Mouse (Mus musculus): ENCODE data around the gene Mrpl40. TPM values are rescaled to one million over a fixed set of nuclear protein-coding genes. Genes with fewer than 3 reads are reported as not detected.

The Mrpl40 gene
- polyA plus RNA-seq, 1 experiment = 13.9 TPM

GRCm38 (mm10) chr16:18846301-18846820 is 30.3 kb downstream of the Mrpl40 start:
- Histone ChIP-seq H3K27me3 (ENCODE audit: control insufficient read depth, insufficient read depth, low read length) (no peaks in the 10 kb centered on the region), H3K27ac (ENCODE audit: control insufficient read depth, insufficient read depth, low read depth, low read length) (no peak overlapping the region), H3K36me3 (ENCODE audit: control insufficient read depth, insufficient read depth, low read length) (no peaks in the 10 kb centered on the region), H3K4me1 (ENCODE audit: control insufficient read depth, insufficient read depth, low read length) (no peaks in the 10 kb centered on the region), H3K4me3 (ENCODE audit: control insufficient read depth, low read depth, low read length) (no peak overlapping the region)
- no peak for TF ChIP-seq CTCF (IDR thresholded peaks at IDR 0.05; ENCODE audit: control insufficient read depth, insufficient read depth, insufficient replicate concordance, low read depth, low read length)
- no peak for TF ChIP-seq POLR2A (IDR thresholded peaks at IDR 0.05; ENCODE audit: control insufficient read depth, low read depth, low read length)

- no peak overlapping the region for H3K4me3 ChIP-seq (ENCODE audit: control insufficient read depth, low read depth, low read length)
- no peaks in the 10 kb centered on the region for H3K27me3 ChIP-seq (ENCODE audit: control insufficient read depth, insufficient read depth, low read length)
- TF ChIP-seq CTCF (IDR thresholded peaks at IDR 0.05; ENCODE audit: control insufficient read depth, insufficient read depth, insufficient replicate concordance, low read depth, low read length) = no peak
- no peak for TF ChIP-seq POLR2A (IDR thresholded peaks at IDR 0.05; ENCODE audit: control insufficient read depth, low read depth, low read length)
- H3K4me1 ChIP-seq (ENCODE audit: control insufficient read depth, insufficient read depth, low read length) = no peaks in the 10 kb centered on the region
- no peak overlapping the region for H3K27ac ChIP-seq (ENCODE audit: control insufficient read depth, insufficient read depth, low read depth, low read length)
- no peaks in the 10 kb centered on the region for H3K36me3 ChIP-seq (ENCODE audit: control insufficient read depth, insufficient read depth, low read length)
Measured at GRCm38 (mm10) chr16:18838346-18838745, 38.3 kb downstream of the Mrpl40 start.

DNA sequence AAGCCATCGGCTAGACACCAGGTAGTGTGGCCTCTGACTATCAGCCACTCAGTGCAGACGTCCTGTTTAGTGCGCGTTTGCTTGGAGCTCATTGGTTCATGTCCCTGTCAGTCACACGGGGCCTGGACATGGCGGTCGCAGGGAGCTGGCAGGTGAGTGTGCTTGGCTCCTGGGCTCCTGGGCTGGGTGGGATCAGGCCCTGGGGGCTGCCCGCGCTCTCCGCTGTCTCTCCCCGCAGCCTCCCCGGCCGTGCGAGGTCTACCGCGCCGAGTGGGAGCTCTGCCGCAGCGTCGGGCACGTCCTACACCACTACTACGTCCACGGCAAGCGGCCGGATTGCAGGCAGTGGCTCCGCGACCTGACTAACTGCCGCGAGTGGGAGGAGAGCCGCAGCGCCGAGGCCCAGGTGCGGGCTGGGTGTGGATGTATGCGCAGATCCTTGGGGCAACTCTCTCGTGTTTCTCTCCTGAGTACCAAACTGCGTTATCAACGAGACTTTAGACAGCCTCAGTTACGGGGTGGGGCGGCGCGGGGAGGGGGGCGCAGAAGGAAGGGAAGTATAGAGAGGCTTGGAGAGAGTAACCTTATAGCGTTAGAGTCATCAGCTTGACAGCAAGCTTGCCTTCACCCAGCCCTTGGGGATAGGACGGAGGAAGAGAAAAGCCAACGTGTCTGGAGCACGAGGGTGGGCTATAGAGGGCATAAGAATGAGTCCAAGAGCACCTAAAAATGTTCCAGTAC is 40.0 kb downstream of the Mrpl40 start, which contains the start of the genes 2510002D24Rik and Gm28539:
TSS of gene 2510002D24Rik (plus strand) at position 111 of the 741 bp plus-strand sequence.
TSS of gene Gm28539 (plus strand) at position 117 of the 741 bp plus-strand sequence.
- Histone ChIP-seq H3K4me3 (ENCODE audit: control insufficient read depth, low read depth, low read length) (peak within 1 kb of the TSS; percentile 77), H3K4me1 (ENCODE audit: control insufficient read depth, insufficient read depth, low read length) (no peaks in the 10 kb centered on the region), H3K36me3 (ENCODE audit: control insufficient read depth, insufficient read depth, low read length) (no peaks in the 10 kb centered on the region), H3K27ac (ENCODE audit: control insufficient read depth, insufficient read depth, low read depth, low read length) (peak within 1 kb of the TSS; percentile 55), H3K27me3 (ENCODE audit: control insufficient read depth, insufficient read depth, low read length) (no peaks in the 10 kb centered on the region)
- TF ChIP-seq CTCF (IDR thresholded peaks at IDR 0.05; ENCODE audit: control insufficient read depth, insufficient read depth, insufficient replicate concordance, low read depth, low read length) (no peak), POLR2A (IDR thresholded peaks at IDR 0.05; ENCODE audit: control insufficient read depth, low read depth, low read length) (peak; percentile 94)

DNA sequence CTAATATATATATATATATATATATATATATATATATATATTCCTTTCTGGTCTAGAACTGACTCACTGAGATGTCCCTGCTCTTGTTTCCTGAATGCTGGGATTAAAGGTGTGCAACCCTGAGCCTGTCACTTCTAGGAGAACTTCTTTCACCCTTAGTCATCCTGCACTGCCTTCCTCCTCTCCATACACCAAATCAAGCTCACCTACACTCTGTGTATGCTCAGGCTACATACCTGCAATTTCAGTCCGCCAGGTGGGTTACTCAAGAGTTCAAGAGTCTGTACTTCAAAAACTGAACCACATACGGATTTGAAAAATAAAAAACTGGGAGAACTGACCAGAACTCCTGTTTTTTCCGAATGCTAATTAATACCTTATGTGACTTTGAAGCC is 40.6 kb downstream of the Mrpl40 start:
- no peak overlapping the region for H3K27ac ChIP-seq (ENCODE audit: control insufficient read depth, insufficient read depth, low read depth, low read length)
- no peaks in the 10 kb centered on the region for H3K27me3 ChIP-seq (ENCODE audit: control insufficient read depth, insufficient read depth, low read length)
- H3K4me3 ChIP-seq (ENCODE audit: control insufficient read depth, low read depth, low read length) = peak overlapping the region; percentile 77
- no peak for TF ChIP-seq CTCF (IDR thresholded peaks at IDR 0.05; ENCODE audit: control insufficient read depth, insufficient read depth, insufficient replicate concordance, low read depth, low read length)
- no peak for TF ChIP-seq POLR2A (IDR thresholded peaks at IDR 0.05; ENCODE audit: control insufficient read depth, low read depth, low read length)
- no peaks in the 10 kb centered on the region for H3K4me1 ChIP-seq (ENCODE audit: control insufficient read depth, insufficient read depth, low read length)
- H3K36me3 ChIP-seq (ENCODE audit: control insufficient read depth, insufficient read depth, low read length) = no peaks in the 10 kb centered on the region

DNA sequence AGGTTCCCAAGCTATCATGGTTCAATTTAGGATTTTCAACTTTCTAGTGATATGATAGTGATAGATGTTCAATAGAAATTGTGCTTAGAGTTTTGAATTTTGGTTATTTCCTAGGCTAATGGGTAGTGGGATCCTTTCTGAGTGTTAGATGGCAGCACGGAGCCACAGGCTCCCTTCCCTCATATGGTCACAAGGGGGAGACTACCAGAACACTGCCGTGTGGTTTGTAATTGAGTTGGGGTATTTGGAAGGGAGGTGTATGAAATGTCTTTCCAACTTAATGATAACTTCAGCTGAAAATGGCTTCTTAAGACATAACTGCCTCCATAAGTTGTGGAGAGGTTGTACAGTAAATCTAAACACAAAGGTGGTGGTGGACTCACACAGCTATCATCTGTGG is 43.2 kb downstream of the Mrpl40 start:
- TF ChIP-seq CTCF (IDR thresholded peaks at IDR 0.05; ENCODE audit: control insufficient read depth, insufficient read depth, insufficient replicate concordance, low read depth, low read length) (no peak), POLR2A (IDR thresholded peaks at IDR 0.05; ENCODE audit: control insufficient read depth, low read depth, low read length) (no peak)

DNA sequence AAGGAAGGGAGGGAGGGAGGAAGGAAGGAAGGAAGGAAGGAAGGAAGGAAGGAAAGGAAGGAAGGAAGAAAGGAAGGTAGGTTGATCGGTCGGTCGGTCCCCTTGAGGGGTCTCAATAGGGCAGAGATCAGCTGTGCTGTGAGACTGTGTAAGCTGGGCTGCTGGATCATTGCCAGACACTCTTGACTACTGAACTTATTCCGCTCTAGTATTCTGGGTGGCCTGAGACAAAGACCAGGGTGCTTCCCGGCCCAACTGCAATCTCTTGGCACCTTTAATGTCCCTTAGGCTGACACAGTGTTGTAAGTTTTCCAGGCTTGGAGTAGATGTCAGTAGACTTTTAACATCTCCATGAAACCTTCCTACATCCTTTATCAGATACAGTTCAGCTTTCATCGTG is 47.6 kb downstream of the Mrpl40 start:
- Histone ChIP-seq H3K4me1 (ENCODE audit: control insufficient read depth, insufficient read depth, low read length) (no peaks in the 10 kb centered on the region), H3K36me3 (ENCODE audit: control insufficient read depth, insufficient read depth, low read length) (peaks cover 3% of the 10 kb centered on the region; the same call in 1 of the 2 replicates), H3K27ac (ENCODE audit: control insufficient read depth, insufficient read depth, low read depth, low read length) (no peak overlapping the region), H3K4me3 (ENCODE audit: control insufficient read depth, low read depth, low read length) (no peak overlapping the region), H3K27me3 (ENCODE audit: control insufficient read depth, insufficient read depth, low read length) (no peaks in the 10 kb centered on the region)
- TF ChIP-seq POLR2A (IDR thresholded peaks at IDR 0.05; ENCODE audit: control insufficient read depth, low read depth, low read length) = no peak
- no peak for TF ChIP-seq CTCF (IDR thresholded peaks at IDR 0.05; ENCODE audit: control insufficient read depth, insufficient read depth, insufficient replicate concordance, low read depth, low read length)

More for the DNA sequence above, 43.2 kb downstream of the Mrpl40 start:
- H3K36me3 ChIP-seq (ENCODE audit: control insufficient read depth, insufficient read depth, low read length) = no peaks in the 10 kb centered on the region
- no peak overlapping the region for H3K27ac ChIP-seq (ENCODE audit: control insufficient read depth, insufficient read depth, low read depth, low read length)
- H3K4me1 ChIP-seq (ENCODE audit: control insufficient read depth, insufficient read depth, low read length) = no peaks in the 10 kb centered on the region
- H3K27me3 ChIP-seq (ENCODE audit: control insufficient read depth, insufficient read depth, low read length) = no peaks in the 10 kb centered on the region
- H3K4me3 ChIP-seq (ENCODE audit: control insufficient read depth, low read depth, low read length) = no peak overlapping the region

GRCm38 (mm10) chr16:18828630-18829029 is 48.0 kb downstream of the Mrpl40 start:
- Histone ChIP-seq H3K4me1 (ENCODE audit: control insufficient read depth, insufficient read depth, low read length) (no peaks in the 10 kb centered on the region), H3K36me3 (ENCODE audit: control insufficient read depth, insufficient read depth, low read length) (peaks cover 3% of the 10 kb centered on the region; the same call in 1 of the 2 replicates), H3K27me3 (ENCODE audit: control insufficient read depth, insufficient read depth, low read length) (no peaks in the 10 kb centered on the region), H3K27ac (ENCODE audit: control insufficient read depth, insufficient read depth, low read depth, low read length) (no peak overlapping the region), H3K4me3 (ENCODE audit: control insufficient read depth, low read depth, low read length) (no peak overlapping the region)
- TF ChIP-seq CTCF (IDR thresholded peaks at IDR 0.05; ENCODE audit: control insufficient read depth, insufficient read depth, insufficient replicate concordance, low read depth, low read length) (no peak), POLR2A (IDR thresholded peaks at IDR 0.05; ENCODE audit: control insufficient read depth, low read depth, low read length) (no peak)
